Mouse (Mus musculus) adrenal gland, postnatal 36 days (tissue): Measurements from ENCODE around the gene Etv6. TPM values are rescaled to one million over a fixed set of nuclear protein-coding genes. Genes with fewer than 3 reads are reported as not detected.
A peak's percentile ranks its signal among the peaks of the same experiment; 100 is the strongest.

Experiments used
- DNase-seq, 2 experiments: peaks; one replicate each; pipeline ENCODE4 v3.0.0; 2021; ENCODE audit warnings: mixed read lengths in 1 of 2
- total RNA-seq, 2 experiments: library from RNA; stranded (reverse); gene quantifications; 2 replicates each; pipeline ENCODE4 v1.2.3; 2021

Etv6 gene
- total RNA-seq, 2 experiments from 2014 or later, result 51.3 to 57.6 TPM

DNA sequence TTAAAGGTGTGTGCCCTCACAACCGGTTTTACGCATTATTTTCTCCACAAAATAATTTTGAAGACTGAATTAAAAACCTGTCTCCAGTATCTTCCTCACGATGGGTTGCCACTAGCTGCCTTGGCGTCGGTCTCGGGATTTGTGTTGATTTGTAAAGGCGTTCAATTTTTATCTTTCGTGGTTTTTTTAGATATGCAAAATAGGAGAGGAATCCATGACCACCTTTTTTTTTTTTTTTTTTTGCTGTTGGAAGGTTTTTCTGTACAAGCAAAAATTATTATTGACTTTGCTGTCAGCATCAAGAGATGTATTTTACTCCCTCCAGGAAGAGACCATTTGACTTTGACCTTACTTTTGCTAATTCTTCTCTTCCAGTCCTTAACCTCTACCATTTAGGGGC, 77.3 kb downstream of the Etv6 start:
- no peak for DNase-seq

DNA sequence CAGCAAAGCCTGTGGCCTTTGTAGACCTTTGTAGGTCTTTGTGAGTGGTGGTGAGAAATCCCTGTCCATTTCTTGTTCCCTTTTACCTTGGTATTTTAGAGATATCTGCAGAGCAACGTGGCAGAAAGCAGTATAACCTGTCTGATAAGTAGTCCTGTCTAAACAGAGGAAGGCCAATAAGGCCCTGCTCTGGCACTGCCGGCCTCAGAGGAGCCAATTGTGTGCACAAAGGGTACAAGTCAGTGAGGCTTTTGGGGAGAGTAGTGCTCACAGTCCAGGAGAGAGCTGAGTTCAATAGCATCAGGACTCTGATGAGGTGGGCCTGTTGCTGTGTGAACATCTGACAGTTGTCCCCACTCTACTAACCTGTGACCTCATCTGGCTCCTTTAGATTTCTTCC, 77.7 kb downstream of the Etv6 start:
- DNase-seq, result no peak

DNA sequence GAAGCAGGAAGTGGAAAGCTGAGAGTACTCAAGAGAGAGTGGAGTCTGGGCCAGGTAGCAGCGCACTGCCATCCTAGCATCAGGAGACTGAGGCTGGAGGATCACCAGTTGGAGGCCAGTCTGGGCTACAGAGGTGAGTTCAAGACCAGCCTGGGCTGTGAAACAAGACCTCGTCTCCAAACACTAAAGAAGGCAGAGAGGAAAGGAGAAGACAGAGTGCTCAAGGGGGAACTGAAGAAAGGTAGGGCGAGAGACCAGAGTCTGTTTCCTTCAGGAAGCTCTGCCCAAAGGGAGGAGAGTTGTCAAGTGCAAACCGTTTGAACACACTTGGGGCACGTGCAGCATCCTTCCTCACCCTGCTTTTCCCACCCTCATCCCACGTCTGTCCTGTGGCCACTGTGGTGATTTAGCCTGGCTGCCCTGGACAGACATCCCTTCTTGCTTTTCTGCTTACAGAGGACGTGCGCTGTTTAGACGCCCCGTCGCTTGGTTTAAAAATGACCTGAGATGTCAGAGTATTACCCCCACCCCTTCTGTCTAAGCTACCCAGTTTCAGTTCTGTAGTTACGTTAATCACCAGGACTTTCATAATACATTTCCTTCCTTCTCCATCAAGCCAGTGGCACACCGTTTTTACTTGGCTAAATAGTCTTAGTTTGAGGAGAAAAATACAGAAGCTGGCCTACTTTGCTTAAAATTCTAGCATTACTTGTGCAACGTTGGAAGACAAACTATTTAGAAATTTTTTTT, 79.9 kb downstream of the Etv6 start:
- no peak for DNase-seq

DNA sequence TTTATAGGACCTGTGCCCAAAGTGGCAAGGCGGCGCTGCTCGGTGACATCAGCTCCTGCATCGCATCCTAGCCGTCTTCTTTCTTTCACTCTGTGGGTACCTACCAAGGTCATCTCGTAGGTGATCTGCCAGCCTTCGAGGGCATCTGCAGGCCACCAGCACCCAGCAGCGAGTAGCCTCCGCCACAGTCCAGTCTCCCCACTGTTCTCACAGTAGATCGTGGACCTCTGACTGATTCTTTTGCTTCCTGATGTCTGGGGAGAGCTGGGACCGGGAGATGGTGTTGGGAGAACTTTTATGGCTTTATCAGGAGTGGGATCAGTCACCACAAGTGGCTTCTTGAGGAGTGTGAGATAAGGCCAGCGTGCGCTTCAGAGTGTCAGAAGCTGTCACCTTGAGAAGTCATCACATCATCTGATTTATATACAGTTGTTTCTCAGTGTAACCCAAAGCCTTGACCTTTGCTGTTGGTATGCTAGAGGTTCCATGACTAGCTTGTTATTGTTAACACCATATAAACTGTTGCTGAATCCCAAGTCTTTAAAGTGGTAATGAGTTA, 82.0 kb downstream of the Etv6 start:
- DNase-seq, result peak; percentile 37 to 51

DNA sequence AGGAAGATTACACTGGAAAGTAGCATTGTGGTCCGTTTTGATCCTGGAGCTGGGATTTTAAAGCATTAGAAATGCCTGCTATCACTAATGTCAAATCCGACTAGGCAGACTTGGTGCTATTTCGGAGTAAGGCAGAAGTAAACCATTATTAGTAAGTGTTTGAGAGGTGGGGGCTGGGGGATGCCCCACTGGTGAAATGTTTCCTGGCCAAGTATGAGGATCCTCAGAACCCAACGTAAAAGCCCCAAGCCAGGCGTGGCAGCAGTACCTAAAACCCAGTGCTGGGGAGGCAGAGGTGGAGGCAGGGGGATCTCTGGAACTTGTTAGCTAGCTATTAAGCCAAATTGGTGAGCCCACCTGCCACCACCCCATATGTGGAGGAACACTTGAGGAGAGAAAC, 83.0 kb downstream of the Etv6 start:
- no peak for DNase-seq

DNA sequence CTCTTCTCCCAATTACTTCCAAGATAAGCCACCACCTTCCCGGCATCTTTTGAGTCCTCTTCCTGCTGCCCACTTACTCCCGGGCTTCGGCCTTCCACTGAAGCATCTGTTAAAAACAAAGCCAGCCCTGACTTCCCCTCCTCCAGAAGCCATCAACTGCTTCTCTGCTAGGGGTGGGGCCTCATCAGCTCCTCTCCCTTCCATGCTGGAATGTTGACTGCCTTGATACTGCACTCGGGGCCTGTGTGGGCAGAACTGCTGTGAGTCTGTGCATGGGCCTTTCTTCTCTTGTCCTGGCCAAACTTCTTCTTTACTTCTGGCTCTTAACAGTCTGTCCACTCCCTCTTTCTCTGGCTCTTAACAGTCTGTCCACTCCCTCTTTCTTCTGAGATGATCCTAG, 83.6 kb downstream of the Etv6 start:
- no peak for DNase-seq

DNA sequence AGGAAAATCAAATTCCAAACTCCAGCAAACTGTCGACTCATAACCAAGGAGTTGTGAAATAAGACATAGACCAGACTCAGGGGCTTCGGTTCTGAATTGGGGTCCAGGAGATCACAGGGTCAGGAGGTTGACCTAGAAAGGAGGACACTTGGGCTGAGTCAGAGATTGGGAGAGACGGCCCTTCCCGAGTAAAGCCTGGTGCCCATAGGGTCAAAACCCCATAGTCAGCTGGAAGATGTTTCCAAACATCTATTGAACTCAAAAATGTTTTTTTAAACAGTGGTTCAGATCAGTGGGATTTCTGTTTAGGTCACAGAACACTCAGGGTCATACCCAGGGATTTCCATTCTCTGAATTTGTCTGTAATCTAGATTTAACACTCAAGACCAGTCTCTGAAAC, 84.7 kb downstream of the Etv6 start:
- no peak for DNase-seq

DNA sequence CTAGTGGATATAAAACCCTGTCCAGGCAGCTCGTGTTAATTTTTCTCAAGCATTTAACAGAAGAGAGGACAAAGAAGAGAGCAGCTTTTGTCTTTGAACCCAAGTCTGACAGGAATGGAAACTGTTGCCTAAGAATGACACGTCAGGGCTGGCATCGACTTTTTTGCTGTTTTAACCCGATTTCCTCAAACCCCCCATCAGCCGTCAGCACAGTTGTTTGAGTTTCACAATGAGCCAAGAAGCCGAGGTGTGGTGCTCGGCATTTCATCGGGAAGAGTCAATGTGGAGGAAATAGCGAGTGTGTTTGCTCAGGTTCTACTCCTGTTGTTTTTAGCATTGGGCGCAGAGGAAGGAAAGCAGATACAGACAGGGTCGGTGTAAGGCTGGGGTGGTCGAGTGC, 85.2 kb downstream of the Etv6 start:
- DNase-seq, result no peak

DNA sequence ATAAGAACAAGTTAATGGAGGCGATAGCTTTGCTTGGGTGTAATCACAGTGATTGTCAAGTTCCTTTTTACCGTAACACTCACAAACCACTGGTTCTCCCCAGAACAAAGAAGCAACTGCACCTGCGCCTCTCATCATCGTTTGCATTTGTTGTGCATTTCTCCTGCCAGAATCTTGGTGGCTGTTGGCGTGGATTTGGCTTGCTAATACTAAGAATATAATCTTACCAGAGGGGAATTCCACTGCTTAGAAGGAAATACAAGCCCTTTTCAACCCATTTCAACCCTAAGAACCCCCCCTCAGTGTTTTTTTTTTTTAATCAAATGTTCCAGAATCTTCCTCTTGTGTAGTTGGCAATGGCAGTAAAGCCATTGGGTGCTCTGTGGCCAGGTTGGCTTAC, 87.4 kb downstream of the Etv6 start:
- no peak for DNase-seq

DNA sequence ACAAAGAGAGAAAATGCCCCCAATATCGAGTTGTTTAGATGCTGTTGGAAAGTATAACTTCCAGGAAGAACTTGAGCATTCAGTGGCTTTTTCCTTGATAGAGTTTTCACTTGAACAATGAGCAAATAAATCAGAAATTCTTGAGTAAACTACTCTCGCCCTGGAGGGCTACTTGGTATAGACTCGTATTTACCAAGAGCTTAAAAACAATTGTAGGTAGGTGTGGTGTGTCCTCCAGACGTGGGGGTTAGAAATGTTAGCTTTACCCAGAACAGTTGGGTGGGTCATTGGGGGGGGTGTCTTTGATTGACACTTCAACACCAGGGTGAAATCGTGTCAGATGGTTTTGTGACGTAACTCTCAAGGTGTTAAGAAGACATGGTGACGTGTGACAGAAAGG, 88.0 kb downstream of the Etv6 start:
- no peak for DNase-seq

DNA sequence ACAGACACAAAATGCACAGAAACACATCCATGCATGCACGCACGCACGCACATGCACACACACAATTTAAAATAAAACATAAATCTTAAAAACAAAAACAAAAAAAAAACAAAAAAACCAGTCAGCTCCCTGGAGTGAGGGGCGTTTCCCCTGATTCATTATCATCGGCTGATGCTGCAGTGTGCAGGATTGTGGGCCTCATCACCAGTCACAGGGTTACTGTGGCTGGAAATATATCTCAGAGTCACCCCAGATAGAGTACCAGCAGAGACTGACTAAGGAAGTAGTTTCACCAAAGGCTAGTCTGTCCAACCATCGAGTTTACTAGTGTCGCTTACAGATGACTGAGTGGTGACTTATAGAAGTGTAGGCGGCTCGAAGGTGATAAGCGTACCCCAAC, 88.8 kb downstream of the Etv6 start:
- DNase-seq, result no peak

DNA sequence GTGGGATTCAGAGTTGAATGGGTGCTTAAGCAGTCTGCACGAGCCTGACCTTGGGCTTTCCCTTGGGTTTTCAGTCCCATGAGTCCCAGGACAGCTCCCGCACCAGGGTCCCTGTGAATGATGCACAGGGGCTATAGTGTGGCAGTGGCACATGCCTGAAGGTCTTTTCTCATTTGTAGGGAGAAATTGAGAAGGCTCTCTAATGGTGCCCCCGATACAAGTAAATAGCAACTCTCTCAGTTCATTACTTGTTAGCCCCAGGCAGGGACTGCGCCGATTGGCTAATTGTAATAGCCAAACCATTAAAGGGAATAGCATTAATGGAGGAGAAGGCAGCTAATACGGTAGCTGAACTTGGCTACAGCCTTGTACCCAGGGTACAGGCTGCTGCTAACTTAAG, 92.5 kb downstream of the Etv6 start:
- DNase-seq, result no peak

DNA sequence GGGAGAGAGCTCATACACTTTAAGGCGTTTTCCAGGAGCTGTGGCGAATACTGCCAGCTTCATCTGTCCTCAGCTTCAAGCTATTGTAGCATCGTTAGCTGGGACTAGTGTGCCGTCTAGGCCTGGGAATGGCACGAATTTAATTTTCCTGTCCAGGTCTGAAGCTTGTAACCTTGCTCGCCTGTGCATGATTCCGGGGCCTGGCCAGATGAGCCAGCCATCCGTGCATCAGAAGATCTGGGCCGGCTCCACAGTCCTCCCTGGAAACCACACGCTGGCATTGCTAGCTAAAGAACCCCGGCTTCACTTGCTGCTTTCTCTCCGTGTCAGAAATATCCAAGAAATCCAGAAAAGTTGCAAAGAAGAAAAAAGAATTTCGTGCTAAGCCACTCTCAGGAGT, 93.1 kb downstream of the Etv6 start:
- DNase-seq, result no peak

DNA sequence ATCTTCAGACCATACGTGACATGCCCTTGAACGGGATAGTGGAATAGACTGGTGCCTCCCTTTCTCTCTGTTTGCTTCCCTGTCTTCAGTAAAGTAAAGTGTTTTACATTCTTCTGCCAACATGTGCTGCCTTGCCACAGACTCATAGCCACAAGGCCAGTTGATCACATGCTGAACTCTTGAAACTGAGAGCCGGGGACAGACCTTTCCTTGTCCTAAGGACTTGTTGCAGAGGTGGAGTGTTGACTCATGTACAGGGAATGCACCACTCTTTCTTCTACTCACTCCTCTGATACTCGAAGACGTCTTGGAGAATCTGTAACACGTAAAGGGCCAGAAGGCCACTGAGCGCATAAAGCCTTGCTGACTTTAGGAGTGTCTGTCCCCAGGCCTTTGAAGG, 94.3 kb downstream of the Etv6 start:
- no peak for DNase-seq

DNA sequence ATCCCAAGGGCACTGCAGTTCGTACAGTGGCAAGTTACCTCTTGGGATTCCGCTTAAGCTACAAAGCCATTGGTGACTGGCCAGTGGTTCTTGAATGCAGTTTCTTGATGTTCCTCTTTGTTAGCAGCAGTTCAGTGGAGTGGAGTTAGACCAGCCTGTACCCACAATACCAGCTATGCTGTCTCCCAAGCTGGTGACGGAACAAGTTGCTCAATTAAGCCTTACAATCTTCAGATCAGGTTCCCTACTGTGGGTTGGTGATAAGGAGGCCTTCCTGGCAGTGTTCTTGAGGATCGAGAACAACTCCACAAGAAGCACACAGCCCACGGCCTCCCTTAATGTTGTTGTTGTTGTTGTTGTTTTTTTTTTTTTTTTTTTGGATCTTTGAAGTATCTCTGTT, 95.3 kb downstream of the Etv6 start:
- no peak for DNase-seq

DNA sequence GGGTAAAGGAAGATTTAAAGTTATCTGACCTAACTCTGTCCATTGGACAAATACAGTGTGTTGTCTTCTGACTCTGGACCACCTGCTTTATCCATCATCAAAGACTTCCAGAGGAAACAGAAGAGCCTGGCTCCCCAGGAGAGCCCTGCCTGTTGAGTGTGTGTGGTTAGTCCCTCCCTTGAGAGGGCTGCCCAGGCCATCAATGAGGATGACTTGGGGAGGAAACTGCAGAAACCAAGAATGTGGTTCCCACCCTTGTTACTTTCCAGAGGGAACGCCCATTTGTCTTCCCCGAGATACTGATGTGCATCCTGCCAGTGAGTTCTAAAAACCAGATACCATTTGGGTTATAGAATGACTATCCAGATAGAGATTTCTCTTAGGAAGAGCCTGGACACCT, 96.1 kb downstream of the Etv6 start:
- DNase-seq, result no peak

DNA sequence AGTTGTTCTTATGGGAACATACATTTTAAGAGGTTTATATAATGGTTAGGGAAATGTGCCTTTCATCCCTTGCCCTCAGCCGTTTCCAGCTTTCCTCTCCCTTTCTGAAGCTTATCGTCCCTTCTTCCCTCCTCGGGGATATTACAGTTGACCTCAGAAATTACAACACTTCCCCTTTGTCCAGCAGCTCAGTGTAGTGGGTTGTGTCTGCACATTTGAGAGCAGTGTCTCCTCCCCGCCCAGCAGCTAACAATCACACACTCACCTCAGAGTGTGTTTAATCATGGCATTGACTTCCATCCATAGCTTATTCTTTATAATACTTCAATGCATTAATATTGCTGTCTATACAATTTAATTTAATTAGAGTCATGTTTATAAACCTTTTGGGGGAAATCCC, 98.3 kb downstream of the Etv6 start:
- no peak for DNase-seq

DNA sequence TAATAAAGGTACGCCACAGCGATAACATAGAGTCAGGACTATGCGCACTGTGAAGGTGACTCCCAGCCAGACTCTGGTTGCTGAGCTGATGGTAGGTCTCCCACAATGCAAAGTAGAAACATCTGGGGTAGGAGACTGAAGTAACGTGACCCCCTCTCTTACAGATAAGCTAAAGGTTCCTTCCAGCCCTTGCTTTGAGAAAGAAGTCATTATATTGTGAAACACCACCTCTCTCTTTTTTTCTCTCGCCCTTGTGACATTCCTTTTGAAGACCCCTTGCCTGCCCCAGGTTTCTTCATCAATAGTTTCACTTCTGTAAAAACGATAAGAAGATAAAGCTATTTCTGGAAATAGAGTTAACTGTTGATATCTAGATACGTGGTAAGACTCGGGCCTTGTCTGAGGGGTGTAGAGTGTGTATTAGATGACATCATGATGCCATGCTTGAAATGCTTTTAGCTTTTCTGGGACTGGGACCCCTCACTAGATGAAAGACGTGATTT, 99.4 kb downstream of the Etv6 start:
- no peak for DNase-seq

DNA sequence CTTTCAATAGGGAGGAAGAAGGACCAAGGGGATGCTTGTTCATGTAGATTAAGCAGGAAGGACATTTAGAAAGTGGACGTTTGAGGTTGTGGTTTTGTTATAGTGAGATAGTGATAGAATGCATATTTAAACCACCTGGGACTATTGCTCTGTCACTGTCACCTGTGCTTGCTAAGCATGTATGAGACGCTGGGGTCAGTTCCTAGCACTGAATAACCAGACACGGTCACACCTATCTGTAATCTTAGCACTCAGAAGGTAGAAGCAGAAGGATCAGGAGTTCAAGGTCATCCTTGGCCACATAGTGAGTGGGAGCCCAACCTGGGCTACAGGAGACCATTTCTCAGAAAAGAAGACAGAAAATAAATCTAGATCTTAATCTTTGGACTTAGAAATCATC, 100.8 kb downstream of the Etv6 start:
- no peak for DNase-seq

DNA sequence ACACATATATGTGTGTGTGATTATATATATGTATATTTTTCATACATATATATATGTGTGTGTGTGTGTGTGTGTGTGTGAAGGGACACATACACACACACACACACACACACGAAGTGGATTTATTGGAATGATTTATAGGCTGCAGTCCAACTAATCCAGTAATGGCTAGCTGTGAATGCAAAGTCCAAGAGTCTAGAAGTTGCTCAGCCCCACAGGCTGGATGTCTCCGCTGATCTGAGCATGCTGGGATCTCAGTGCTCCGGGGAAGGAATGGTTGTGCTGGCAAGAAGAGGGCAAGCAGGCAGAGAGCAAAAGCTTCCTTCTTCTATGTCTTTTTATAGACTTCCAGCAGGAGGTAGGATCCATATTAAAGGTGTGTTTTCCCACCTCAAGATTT, 103.9 kb downstream of the Etv6 start:
- no peak for DNase-seq

DNA sequence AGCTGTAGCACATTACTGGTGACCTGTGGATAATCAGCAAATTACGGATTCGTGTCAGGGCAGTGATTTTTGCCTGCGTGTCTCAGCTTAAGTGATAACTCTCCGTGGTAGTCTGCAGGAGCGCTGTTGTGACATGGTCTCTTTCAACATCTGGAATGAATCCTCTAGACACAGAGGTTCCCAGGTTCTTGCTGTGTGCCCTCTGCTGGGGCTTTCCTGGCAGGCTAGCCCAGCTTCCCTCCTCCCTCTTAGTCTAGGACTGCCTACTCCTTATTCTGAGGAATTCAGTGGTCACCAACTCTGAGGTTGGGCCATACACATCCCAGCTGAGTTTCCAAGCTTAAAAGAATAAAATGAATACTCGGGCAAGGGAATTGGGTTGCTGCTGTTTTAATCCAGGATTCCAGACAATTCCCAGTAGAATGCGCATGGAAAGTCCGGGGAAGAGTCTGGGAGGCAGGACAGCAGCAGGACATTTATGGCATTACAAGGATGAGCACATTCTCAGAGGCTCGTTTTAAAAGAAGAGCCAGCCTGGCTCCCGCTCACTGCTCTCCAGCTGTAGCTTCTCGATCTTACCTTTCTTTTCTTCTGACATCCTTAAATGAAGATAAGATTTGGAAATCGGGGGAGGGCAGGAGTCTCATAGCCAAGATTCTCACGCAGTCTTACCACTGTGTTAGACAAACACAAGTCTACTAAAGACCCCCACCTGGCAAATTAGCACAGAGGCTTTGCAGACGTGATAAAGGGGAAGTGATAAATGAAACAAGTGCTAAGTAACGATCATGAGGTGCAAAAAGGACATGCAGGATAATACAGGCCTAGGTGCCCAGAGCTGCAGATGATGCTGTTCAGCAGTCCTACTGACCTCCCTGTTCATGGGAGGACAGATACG, 105.5 kb downstream of the Etv6 start:
- no peak for DNase-seq

DNA sequence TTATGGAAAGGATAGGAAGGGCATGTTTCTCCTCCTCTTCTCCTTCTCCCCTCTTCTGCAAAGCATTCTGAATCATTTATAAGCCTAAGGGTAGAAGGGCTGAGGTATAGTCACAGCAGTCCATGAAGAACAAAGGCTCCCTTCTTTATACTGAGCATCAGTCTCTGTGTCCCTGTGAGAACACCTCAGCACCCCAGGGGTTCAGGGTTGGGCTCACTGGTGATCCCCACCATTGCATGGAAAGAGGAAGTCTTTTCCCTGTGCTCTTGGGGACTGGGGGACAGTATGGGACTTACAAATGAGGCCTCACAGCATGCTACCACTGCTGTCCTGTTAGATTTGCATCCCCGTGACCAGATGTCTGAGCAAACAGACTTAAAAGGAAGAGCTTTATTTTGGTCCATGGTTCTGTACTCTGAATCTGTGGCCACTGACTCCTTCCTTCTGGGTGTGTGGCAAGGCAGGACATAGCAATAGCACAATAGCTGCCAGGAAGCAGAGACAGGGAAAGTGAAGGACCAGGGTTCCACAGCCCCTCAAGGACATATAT, 106.2 kb downstream of the Etv6 start:
- no peak for DNase-seq

DNA sequence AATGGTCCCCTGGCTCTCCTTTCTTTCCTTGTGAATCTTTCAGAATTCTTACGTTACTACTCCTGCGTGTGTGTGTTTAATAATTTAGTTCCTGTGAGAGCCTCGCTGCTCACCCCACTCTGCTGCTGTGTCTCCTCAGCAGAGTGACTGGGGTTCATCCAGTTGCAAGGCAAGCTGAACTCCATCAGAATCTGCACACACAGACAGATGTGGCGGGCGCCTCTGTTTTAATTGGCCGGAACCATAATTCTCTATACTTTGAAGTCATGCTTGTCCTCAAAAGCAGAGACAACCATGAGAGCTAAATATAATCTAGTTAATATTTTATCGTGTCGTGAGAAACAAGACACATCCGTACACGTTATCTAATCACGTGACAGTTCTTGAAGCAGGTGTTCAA, 107.2 kb downstream of the Etv6 start:
- no peak for DNase-seq
